Mouse (Mus musculus) midbrain, postnatal 0 days (tissue): ENCODE data around the gene Osbpl5. TPM values are rescaled to one million over a fixed set of nuclear protein-coding genes. Genes with fewer than 3 reads are reported as not detected.
"Not testable (repeated sequence)": the region's sequence is repeated elsewhere in the genome, so short reads cannot be mapped to it uniquely, and the experiment has no call there.

Experiments
- ATAC-seq: fragments of 200-750 bp; cut with Nextera tagmentation; 2 replicates; pipeline ENCODE4 v1.8.0; 2017; ENCODE audit warnings: moderate number of reproducible peaks, mild to moderate bottlenecking, moderate TSS enrichment, moderate library complexity; ENCODE audit not compliant: low FRiP score
- DNase-seq: peaks from one replicate; pipeline ENCODE4 v3.0.0-alpha.2; 2015; ENCODE audit warnings: low spot score
- H3K27ac ChIP-seq: fragments of 300-500 bp; sonication (generic); 2 replicates; pipeline ENCODE4 v1.5.1; 2014; ENCODE audit warnings: low read depth, mild to moderate bottlenecking, low read length, mixed read lengths
- H3K27me3 ChIP-seq: fragments of 300-500 bp; sonication (generic); 2 replicates; pipeline ENCODE4 v1.6.1; 2014; ENCODE audit warnings: low read length, control low read depth, mixed read lengths; ENCODE audit not compliant: insufficient read depth
- H3K36me3 ChIP-seq: fragments of 300-500 bp; sonication (generic); 2 replicates; pipeline ENCODE4 v1.6.1; 2014; ENCODE audit warnings: low read length, control low read depth, mixed read lengths; ENCODE audit not compliant: insufficient read depth
- H3K4me1 ChIP-seq: fragments of 300-500 bp; sonication (generic); 2 replicates; pipeline ENCODE4 v1.6.1; 2014; ENCODE audit warnings: mild to moderate bottlenecking, control low read depth, antibody characterized with exemption, low read length, mixed read lengths; ENCODE audit not compliant: insufficient read depth
- H3K4me2 ChIP-seq: fragments of 300-500 bp; sonication (generic); 2 replicates; pipeline ENCODE4 v1.6.1; 2014; ENCODE audit warnings: low read depth, mild to moderate bottlenecking, low read length, mixed read lengths; ENCODE audit not compliant: poor library complexity, severe bottlenecking
- H3K4me3 ChIP-seq: fragments of 300-500 bp; sonication (generic); 2 replicates; pipeline ENCODE4 v1.5.1; 2014; ENCODE audit warnings: low read depth, mild to moderate bottlenecking, low read length, moderate library complexity
- H3K9ac ChIP-seq: fragments of 300-500 bp; sonication (generic); replicated peaks from 2 replicates; pipeline ENCODE4 v1.6.1; 2014; ENCODE audit warnings: mild to moderate bottlenecking, low read length, moderate library complexity, mixed read lengths; ENCODE audit not compliant: poor library complexity, severe bottlenecking
- H3K9me3 ChIP-seq: fragments of 300-500 bp; sonication (generic); 2 replicates; pipeline ENCODE4 v1.6.1; 2016; ENCODE audit warnings: low read length, control low read depth
- CTCF ChIP-seq: IDR thresholded peaks from 2 replicates; pipeline ENCODE4 v1.5.1; 2016; ENCODE audit warnings: antibody characterized with exemption, mild to moderate bottlenecking
- WGBS: fragments of 180-500 bp; shearing (Covaris S2); extraction: QIAGEN DNeasy Blood & Tissue Kit; methylation state at CpG from one replicate; pipeline ENCODE4 v1.1.7; 2014; 5-methylcytosine and 5-hydroxymethylcytosine counted together
- polyA plus RNA-seq: library from polyadenylated mRNA; unstranded; fragments of >200 nt; fragmentation: Nextera tagmentation; extraction: Ambion mirVana; gene quantifications from 2 replicates; pipeline ENCODE4 v1.2.1, GENCODE M21; 2015
- total RNA-seq: library from RNA; depleted of rRNA; stranded (reverse); fragments of >200 nt; gene quantifications from 2 replicates; pipeline ENCODE4 v1.2.3, GENCODE M21; 2014

Osbpl5 gene
- total and polyA plus RNA-seq, 2 experiments from 2014 or later: 26.7 to 52.6 TPM

- no peaks in the 10 kb centered on the region for H3K27me3 ChIP-seq
- H3K27ac ChIP-seq: no peak overlapping the region
- no peaks in the 10 kb centered on the region for H3K9me3 ChIP-seq
- H3K4me3 ChIP-seq: no peak overlapping the region
- no peak overlapping the region for H3K4me2 ChIP-seq
- no peak overlapping the region for H3K9ac ChIP-seq
- peaks cover 82% of the 10 kb centered on the region for H3K36me3 ChIP-seq
- ATAC-seq (no peak), DNase-seq (no peak)
- H3K4me1 ChIP-seq: no peaks in the 10 kb centered on the region
- 96% methylated on average over 4 of the region's 4 CpGs for WGBS
- no peak for TF ChIP-seq CTCF
These were observed 64.9 kb downstream of the Osbpl5 start for GRCm38 (mm10) chr7:143691909-143692308.

GRCm38 (mm10) chr7:143691181-143691580, 65.6 kb downstream of the Osbpl5 start:
- DNase-seq (no peak), ATAC-seq (no peak)
- no peak for TF ChIP-seq CTCF
- H3K36me3 ChIP-seq: peaks cover 75% of the 10 kb centered on the region
- no peak overlapping the region for H3K4me2 ChIP-seq
- no peaks in the 10 kb centered on the region for H3K27me3 ChIP-seq
- no peak overlapping the region for H3K27ac ChIP-seq
- H3K4me3 ChIP-seq: no peak overlapping the region
- no peak overlapping the region for H3K9ac ChIP-seq
- no peaks in the 10 kb centered on the region for H3K9me3 ChIP-seq
- 89% methylated on average over 5 of the region's 5 CpGs for WGBS
- no peaks in the 10 kb centered on the region for H3K4me1 ChIP-seq

- no peak for DNase-seq
- Histone ChIP-seq H3K9me3 (no peaks in the 10 kb centered on the region), H3K27ac (no peak overlapping the region), H3K9ac (no peak overlapping the region), H3K4me1 (no peaks in the 10 kb centered on the region), H3K4me3 (no peak overlapping the region), H3K27me3 (no peaks in the 10 kb centered on the region), H3K4me2 (no peak overlapping the region), H3K36me3 (peaks cover 63% of the 10 kb centered on the region)
- no peak for TF ChIP-seq CTCF
- ATAC-seq: no peak
- WGBS: 81% methylated on average over 4 of the region's 4 CpGs
These were observed 66.8 kb downstream of the Osbpl5 start for GRCm38 (mm10) chr7:143689946-143690345.

GRCm38 (mm10) chr7:143689481-143689880, 67.3 kb downstream of the Osbpl5 start:
- no peak for DNase-seq
- peaks cover 59% of the 10 kb centered on the region for H3K36me3 ChIP-seq

GRCm38 (mm10) chr7:143686676-143687075, 70.1 kb downstream of the Osbpl5 start:
- H3K36me3 ChIP-seq: peaks cover 31% of the 10 kb centered on the region
- not testable (repeated sequence) for H3K9ac ChIP-seq, H3K4me1 ChIP-seq, H3K4me2 ChIP-seq, DNase-seq, H3K4me3 ChIP-seq, H3K27me3 ChIP-seq, ATAC-seq, H3K9me3 ChIP-seq, H3K27ac ChIP-seq
- 87% methylated on average over 3 of the region's 3 CpGs for WGBS

More at GRCm38 (mm10) chr7:143689481-143689880, 67.3 kb downstream of the Osbpl5 start:
- Histone ChIP-seq H3K4me2 (no peak overlapping the region), H3K9me3 (no peaks in the 10 kb centered on the region), H3K4me1 (no peaks in the 10 kb centered on the region), H3K9ac (no peak overlapping the region), H3K4me3 (no peak overlapping the region), H3K27me3 (no peaks in the 10 kb centered on the region), H3K27ac (no peak overlapping the region)
- 79% methylated on average over 7 of the region's 7 CpGs for WGBS
- ATAC-seq: no peak
- no peak for TF ChIP-seq CTCF

- peaks cover 27% of the 10 kb centered on the region for H3K36me3 ChIP-seq
- not testable (repeated sequence) for H3K9me3 ChIP-seq, ATAC-seq, H3K27ac ChIP-seq, H3K27me3 ChIP-seq, H3K4me3 ChIP-seq, H3K9ac ChIP-seq, DNase-seq, H3K4me1 ChIP-seq, H3K4me2 ChIP-seq
- WGBS: 64% methylated on average over 4 of the region's 4 CpGs
These were observed 70.6 kb downstream of the Osbpl5 start for GRCm38 (mm10) chr7:143686191-143686590.
